Mouse (Mus musculus): ENCODE measurements around the gene Gpr152.
A peak's percentile ranks its signal among the peaks of the same experiment; 100 is the strongest.

The Gpr152 gene

DNA sequence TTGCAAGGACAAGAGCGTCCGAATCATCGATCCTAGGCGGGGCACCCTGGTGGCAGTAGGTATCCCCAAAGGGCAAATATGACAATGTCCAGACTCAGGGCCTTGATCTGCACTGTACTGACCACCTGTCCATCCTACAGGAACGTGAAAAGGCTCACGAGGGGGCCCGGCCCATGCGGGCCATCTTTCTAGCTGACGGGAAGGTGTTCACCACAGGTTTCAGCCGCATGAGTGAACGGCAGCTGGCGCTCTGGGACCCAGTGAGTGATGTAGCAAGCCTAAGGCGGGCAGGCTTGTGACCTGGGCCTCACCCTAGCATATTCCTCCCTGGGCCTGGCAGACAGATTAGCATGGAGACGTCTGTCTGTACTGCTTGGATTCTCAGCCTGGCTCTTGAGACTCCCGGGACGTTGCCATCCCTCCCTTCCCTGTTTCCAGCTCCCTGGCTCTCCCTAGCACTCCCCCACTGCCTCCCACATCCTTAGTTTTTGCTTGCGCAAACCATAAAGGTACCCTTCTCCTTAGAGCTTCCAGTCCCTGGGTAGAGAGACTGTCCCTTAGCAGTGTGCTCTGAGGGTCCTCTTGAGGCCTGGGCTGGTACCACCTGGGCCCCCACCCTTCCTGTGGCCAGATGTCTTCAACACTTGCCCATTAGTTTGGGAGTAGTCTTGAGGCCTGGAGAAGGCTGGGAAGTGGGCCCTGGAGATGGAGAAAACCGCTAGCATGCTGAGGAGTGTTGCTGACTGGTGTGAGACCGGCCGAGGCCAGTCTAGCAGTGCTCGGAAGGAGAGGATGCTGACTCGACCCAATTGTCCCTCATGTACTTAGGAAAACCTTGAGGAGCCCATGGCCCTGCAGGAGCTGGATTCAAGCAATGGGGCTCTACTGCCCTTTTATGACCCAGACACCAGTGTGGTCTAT is 11.2 kb downstream of the Gpr152 start:
- no peak for DNase-seq (ENCODE audit: low spot score)

DNA sequence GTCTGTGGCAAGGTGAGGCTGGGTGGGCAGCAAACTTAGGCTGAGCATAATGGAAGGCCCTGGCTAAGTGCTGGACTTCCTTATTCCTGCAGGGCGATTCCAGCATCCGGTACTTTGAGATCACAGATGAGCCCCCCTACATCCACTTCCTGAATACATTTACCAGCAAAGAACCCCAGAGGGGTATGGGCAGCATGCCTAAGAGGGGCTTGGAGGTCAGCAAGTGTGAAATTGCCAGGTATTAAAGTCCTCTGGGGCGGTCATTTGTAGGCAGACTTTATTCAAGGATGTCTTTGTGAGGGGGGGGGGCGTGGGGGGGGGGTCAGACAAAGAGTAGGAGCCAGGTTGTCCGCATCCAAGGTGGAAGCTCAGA is 11.9 kb downstream of the Gpr152 start:
- no peak for DNase-seq (ENCODE audit: low spot score)

DNA sequence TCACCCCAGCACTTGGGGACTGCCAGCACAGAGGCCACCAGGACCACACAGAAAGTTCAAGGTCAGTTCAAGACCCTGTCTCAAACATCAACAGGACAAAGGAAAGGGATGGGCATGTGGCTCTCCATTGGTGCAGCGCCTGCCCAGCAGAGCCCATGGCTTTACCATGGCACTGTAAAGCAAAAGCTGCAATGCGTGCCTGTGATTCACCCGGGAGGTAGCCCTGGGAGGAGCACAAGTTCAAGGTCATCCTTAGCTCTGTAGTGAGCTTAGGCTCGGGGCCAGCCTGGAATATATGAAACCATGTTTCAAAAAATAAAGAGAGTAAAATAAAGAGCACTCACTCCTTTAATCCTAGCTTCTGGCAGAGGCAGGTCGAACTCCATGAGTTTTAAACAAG is 12.3 kb downstream of the Gpr152 start:
- no peak for DNase-seq (ENCODE audit: low spot score)

DNA sequence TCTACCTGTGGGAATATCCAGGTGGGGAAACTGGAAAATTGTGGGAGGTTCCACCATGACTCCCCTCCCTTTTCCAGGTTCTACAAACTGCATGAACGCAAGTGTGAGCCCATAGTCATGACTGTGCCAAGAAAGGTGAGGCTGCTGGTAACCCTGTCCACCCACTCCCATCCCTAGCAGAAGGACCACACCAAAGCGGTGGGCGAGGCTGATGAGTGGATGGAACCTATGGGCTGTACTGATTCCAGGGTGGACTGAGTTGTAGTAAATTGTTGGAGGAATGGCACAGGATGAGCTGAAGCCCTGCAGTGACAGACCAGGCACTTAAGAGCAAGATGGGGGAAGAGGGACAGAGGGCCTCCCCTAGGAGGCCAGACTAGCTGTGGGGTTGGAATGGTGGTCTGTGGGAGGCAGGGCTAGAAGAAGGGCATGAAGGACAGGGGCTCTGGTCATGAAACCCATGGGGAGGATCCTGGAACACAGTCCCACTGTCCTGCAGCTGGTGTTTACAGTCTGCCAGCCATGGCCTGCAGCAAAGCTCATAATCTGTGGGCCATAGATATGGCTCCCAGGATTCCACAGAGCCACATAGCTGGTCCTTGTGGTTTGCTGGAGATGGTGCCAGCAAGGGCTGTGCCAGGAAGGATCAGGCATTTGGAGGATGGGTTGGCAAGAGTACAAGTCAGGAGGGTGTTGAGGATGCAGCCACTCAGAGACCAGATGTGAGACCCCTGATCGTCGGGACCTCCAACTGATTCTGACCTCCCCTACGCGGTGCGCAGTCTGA is 13.1 kb downstream of the Gpr152 start:
- no peak for DNase-seq (ENCODE audit: low spot score)

DNA sequence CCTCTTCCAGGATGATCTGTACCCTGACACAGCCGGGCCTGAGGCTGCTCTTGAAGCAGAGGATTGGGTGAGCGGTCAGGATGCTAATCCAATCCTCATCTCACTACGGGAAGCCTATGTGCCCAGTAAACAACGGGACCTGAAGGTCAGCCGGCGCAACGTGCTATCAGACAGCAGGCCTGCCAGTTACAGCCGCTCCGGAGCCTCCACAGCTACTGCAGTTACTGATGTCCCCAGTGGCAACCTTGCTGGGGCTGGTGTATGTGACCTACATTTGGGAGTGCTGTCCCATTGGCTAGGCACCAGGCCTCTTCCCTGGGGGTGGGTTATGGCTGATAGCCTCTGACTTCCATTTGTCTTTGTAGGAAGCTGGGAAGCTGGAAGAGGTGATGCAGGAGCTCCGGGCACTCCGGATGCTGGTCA is 13.7 kb downstream of the Gpr152 start, which contains the start of gene Ptprcap:
Gene Ptprcap (plus strand): TSS at position 373 of the 423 bp plus-strand sequence.
- DNase-seq (ENCODE audit: low spot score): no peak

DNA sequence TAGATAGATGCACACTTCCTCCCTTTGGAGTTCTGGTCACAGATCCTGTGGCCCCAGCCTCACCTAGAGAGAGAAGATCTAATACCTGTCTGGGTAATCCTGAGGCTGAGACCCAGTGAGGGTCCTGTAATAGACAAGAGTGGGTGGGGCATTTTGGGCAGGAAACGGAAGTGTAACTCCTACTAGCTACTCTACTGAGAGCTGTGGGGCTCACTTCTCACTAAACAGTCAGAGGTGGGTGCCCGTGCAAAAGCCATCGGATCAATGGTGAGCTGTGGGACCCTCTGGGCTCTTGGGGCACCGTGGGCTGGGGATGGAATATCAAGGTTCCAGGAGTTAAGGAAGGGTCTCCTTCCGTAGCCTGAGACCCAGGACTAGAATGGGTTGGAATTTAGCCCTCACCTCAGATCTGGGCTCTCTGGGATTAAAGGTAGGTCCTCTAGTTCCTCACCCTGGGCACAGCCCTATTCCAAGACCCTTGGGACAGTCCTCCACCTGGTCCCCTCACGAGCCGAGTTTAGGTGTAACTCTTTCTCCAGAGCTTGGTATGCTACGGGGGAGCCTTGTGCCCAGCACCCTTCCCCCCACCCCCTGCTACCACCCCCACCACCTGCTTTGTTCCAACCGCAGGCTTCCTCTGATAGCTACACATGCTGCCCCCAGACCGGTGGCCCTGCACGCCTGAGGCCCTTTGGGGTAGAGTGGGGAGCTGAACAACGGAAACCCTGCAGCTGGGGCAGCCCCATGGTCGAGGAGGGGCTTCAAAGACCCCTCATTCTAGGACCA is 15.0 kb downstream of the Gpr152 start:
- no peak for DNase-seq (ENCODE audit: low spot score)

DNA sequence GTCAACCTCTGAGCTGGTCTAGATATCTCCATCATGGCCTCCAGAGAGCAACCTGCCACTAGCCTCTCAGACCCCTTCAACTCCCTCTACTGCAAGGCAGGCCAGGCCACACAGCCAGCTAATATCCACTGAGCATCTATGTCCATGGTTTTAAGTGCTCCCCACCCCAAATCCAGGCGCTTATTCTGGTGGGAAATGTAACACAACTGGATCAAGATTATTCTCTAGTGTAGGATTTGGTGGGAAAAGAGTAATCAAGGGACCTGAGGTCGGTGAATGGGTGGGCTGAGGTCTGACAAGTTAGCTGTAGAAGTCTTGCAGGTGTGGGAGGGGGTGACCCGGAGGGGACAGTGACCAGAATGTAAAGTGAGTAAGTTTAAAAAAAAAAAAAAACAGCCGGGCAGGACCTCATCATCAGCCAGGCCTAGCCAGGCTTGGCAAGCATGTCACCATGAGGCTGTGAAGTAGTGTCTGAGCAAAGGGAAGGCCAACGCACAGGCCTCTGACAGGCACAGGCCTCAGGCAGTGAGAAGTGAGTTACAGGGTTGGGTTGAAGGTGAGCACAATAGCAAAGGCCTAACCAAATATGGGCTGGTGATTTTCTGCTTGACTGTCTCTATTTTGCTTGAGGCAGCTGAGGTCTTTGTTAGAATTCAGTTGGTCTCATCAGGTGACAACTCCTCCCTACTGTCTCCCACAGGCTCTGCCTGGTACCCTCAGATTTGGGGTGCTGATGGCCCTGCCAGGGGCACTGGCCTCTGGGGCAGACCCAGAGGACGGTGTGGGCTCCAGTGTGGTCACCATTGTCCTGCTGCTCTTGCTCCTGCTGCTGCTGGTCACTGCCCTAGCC is 15.9 kb downstream of the Gpr152 start:
- DNase-seq (ENCODE audit: low spot score): peak; percentile 57

DNA sequence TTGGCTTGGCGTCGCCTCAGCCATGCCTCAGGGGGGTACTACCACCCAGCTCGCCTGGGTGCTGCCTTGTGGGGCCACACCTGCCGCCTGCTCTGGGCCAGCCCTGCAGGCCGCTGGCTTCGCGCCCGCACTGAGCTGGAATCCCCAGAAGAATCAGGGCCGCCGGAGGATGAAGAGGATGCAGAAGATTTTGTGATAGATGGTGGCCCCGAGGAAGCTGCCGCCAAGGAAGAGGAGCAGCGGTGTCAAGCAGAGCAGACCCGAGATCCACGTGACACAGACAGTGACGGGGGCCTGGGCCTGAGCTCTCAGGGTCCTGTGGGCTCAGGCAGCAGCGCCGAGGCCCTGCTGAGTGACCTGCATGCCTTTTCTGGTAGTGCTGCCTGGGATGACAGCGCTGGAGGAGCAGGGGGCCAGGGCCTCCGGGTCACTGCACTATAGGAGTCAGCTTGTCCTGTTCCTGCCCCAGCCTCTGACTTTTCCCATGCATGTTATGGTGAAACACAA is 16.5 kb downstream of the Gpr152 start:
- no peak for DNase-seq (ENCODE audit: low spot score)

DNA sequence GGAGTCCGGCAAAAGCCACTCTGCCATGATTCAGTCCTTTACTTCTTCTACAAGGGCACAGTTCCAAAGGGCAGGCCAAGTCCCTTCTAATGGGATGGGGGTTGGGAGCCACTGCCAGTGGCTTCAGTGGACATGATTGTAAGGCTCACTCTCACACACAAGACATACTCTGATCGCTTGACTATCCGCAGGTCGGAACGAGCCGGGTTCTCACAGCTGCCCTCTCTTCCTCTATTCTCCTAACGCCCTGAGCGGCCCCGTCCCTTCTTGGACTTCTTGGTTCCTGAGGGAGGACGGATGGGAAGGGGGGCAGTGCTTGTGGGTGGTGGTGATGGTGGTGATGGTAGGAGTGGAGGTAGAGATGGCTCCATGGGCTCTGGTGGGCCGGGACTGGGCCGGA is 17.2 kb downstream of the Gpr152 start:
- no peak for DNase-seq (ENCODE audit: low spot score)

DNA sequence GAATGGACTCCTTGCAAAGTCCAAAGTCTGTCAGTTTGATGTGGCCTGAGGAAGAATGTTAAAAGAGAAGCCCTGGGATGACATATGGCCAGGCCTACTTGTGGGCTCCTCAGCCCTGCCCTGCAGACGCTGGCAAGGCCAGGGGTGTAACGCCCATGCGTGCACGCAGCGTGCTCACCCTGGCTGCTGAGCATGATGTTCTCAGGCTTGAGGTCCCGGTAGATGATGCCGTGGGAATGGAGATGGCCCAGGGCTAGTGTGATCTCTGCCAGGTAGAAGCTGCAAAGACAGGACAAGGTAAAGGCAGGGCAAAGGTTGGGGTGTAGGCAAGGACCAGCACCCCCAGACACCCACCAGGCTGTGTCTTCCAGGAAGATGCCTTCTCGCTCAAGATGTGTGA is 19.5 kb downstream of the Gpr152 start:
- no peak for DNase-seq (ENCODE audit: low spot score)

DNA sequence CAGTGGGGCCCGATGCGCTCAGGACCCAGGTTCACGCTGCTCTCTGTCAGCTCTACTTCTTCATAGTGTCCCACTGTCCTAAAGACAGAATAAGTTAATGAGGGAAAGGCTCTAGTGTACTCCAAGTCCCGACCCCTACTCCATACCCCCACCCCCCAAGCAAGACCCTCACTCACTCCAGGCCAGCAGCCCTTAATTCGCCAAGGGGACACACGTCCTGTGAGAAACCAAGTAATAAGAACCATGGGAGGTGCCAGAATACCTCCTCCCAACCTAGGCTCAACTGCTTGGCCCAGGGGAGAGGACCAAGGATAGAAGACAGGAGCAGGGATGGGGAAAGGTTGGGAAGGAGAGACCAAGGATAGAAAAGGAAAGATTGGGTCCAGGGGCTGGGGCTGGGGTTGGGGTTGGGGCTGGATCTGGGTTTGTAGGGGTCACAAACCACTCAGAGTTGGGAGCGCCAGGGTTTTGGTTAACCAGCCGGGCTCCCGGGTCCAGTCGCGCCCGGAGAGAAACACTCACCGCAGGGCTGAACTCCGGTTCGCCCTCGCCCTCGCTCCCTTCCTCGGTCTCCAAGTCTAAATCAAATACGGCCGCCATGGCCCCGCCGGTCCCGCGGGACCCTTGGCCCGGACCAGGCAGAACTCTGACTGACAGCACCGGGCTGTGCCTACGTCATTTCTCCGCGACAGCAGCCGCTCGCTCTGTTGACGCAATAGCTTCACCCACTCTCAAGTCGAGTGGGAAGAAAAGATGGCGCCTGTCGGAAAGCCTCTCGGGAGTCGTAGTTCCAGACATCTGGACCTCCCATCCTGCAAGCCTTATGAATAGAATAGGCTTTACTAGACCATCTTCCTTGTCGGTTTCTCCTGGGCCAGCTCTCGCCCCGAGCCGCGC is 23.3 kb downstream of the Gpr152 start, which contains the start of gene Rps6kb2:
Gene Rps6kb2 (minus strand): TSS at position 709 of the 897 bp plus-strand sequence.
- peak; percentile 98 for DNase-seq (ENCODE audit: low spot score)

DNA sequence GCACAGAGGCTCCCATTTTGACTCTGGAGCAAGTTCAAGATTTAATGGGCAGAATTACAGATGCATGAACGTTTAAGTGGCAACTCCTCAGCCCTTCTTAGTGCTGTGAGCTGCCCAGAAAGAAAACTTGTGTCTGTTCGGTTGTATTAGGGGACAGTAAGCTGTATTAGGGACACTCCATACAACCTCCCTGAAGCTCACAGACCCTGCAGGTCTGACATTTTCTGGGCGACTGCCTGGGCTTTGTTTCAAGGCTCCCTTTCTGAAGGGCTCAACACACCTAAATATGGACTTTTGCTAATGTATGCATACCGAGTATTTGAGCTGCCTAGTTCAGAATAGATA is 23.9 kb downstream of the Gpr152 start:
- DNase-seq (ENCODE audit: low spot score): no peak

DNA sequence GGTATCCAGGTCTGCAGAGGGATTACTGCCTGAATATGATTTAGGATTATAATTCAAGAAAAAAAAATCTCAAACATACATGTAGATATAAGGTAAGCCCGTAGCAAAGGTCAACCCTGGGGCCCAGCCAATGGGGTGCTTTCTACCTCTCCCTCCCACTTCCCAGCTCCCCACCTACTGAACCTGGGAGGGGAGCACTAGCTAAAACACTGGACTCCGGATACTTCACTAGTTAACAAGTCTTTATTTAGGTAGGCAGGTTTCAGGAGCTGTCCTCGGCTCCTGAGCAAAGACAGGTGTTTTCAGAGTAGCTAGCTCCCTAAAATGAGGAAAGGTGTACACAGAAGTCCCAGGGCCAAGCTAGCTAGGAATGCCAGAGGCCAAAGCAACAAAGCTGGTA is 24.5 kb downstream of the Gpr152 start:
- DNase-seq (ENCODE audit: low spot score): no peak

DNA sequence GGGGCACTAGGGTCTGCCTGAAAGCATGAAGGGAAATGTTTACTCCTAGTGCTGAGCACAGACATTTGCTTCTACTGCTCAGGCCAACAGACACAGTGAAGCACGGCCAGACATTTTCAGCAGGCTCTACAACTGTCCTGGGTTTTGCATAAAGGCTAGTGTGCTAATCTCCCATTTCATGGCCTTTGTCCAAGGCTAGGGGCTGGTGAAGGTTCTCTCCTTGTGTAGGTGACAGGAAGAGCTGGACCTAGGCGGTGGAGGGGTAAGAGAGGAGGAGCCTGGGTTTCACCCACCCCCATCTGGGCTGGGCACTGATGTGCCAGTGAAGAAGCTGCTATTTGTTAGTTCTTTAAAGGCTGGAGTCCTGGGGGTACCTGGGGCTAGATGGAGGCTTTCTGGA is 25.1 kb downstream of the Gpr152 start:
- no peak for DNase-seq (ENCODE audit: low spot score)

DNA sequence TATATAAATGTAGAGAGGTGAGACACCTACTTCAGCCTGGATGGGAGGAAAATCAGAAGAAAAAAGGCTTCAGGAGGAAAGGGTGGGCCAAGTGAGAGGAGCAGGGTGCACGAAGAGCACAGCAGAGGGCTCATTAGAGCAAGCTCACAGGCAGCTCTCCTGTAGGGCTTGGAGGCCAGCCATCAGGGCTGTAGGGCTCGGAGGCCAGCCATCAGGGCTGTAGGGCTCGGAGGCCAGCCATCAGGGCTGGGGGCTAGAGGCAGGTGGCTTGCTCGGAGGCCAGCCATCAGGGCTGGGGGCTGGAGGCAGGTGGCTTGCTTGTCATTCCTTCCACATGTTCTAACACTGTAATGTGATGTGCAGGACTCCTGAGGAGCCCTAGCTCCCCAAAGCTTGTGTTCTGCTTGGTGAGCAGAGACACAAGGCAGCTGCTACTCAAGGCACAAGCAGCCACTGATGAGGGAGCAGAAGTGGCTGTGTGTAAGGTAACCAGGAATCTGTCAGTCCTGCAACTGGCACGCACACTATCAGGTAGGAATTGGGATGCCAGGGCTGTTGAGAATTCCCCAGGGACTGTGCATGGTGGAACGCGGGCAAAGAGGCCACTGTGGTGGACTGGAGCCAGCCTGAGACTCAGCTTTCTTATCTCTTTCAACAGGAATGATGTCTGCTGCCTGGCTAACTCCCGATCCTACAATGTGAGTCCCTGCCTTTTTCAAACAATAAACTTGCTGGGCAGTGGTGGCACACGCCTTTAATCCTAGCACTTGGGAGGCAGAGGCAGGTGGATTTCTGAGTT is 27.3 kb downstream of the Gpr152 start:
- DNase-seq (ENCODE audit: low spot score): peak; percentile 55

DNA sequence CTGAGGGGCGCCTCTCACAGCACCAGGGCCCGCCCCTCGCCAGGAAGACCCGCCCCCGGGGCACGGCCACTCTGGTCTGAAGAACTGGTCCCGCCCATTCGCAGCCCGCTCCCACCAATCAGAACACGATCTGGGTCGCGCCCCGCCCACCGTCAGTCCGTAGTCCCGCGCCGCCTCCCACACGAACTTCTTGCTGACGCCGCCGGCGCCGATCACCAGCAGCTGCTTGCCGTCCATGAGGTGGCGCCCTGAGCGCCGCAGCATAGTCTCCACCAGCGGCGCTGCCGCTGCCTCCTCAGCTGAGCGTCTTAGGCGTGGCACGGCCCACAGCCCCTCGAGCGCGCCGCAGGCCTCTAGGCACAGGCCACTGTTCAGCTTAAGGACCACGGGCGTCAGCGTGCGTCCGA is 29.8 kb downstream of the Gpr152 start:
- peak; percentile 98 for DNase-seq (ENCODE audit: low spot score)

DNA sequence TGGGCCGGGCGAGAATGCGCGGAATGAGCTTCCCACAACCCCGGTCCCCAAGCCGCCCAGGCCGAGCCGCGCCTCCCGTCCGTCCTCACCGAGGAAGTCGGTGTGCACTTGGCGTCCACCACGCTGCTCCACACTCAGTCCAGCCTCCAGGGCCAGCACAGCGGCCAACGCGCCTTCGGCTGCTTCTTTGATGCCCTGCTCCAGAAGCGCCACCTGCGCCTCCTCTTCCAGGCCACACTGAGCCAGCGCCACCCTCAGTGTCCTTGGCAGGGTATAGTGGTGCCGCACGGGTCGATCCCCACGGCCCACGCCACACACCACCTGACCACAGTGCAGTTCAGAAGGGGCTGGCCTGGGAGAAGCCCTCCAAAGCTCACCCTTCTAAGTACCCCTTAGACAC is 30.2 kb downstream of the Gpr152 start:
- DNase-seq (ENCODE audit: low spot score): no peak

DNA sequence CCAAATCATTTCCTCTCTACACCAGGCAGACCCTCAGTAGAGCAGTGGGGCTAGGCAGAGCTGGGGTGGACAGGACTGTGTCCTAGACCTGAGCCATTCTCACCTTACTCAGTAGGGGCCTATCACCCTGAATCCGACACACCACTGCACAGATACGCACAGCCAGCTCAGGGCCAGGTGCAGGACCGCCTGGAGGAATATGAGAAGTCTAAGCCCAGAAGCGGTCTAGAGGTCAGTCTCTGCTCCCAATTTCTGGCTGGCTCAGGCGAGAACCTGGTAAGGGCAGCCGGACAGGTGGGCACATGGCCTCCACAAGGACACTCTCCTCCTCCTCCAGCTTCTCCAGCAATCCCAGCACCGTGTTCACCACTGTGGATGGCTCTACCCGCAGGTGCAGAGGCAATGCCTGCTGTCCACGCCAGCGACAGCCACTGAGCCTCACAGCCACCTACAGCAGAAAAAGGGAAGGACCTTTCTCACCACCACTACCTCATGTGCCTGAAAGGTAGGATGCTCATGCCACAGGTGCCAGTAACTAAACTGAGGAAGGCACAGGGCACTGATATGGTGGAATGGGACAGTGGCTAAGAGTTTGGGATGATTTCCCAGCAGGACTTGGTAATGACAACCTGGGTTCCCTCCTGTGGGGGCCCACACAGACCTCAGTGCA is 31.3 kb downstream of the Gpr152 start:
- no peak for DNase-seq (ENCODE audit: low spot score)

Data from adipocyte (in vitro differentiated cells).